Mouse (Mus musculus) granulocyte monocyte progenitor cell, adult 5-6 weeks (primary cell): ENCODE measurements around the gene Col10a1. TPM values are rescaled to one million over a fixed set of nuclear protein-coding genes. Genes with fewer than 3 reads are reported as not detected.
A peak's percentile ranks its signal among the peaks of the same experiment; 100 is the strongest.
"Not testable (repeated sequence)": the region's sequence is repeated elsewhere in the genome, so short reads cannot be mapped to it uniquely, and the experiment has no call there.

Experiments used
- ATAC-seq: replicated peaks from 2 replicates; pipeline ENCODE4 v1.8.0; 2016; ENCODE audit warnings: mild to moderate bottlenecking, moderate TSS enrichment, inconsistent platforms; ENCODE audit not compliant: poor library complexity, severe bottlenecking
- total RNA-seq, 2 experiments: library from RNA; stranded (forward) in 1 of 2; stranded (reverse) in 1 of 2; fragments of 200-712, 200-1000 nt in 1 of 2; fragments of >200 nt in 1 of 2; fragmentation: Nextera tagmentation in 1 of 2; gene quantifications; 2 replicates each; pipeline ENCODE4 v1.2.3; 2014 to 2017

Gene Col10a1
- total RNA-seq (2014; fragmentation: Nextera tagmentation): not detected in 2 replicates
- not detected in 2 replicates for total RNA-seq (2017)

DNA sequence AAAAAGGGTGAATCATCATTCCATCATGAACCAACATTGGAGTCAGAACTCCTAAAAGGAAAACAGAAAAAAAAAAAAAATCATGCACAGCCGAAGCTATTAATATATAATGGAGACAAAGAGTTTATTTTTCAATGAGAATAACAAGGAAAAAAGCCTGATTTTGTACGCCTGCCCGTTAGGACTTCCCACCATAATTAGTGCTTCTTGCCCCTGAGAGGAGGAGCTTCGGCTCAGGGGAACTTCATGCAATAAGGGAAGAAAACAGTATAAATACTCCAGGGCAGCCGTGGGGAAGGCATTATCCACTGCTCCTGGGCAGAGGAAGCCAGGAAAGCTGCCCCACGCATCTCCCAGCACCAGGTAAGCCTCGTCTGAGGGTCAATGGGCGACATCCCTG, at the start of gene Col10a1:
Col10a1 (plus strand) TSS at position 301 of the 400 bp plus-strand sequence.
- no peak for ATAC-seq

DNA sequence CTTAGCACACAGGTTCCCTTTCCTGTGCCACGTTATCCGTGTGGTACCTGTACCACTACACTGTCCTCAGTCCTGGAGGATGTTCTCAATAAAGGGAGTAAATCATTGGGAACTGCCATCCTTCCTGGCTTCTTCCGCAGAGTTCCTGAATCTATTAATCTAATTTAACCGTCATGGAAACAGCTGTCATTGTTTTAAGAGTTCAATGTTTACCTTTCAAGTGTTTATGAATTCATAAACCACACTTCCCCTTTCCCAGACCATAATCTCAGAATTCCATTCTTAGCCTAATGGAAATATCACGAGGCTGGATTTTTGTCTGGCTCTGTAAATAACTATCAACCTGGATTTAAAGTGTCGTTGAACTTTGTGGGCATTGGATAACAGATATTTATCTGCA, 48.8 kb upstream of the Col10a1 start:
- ATAC-seq: no peak

DNA sequence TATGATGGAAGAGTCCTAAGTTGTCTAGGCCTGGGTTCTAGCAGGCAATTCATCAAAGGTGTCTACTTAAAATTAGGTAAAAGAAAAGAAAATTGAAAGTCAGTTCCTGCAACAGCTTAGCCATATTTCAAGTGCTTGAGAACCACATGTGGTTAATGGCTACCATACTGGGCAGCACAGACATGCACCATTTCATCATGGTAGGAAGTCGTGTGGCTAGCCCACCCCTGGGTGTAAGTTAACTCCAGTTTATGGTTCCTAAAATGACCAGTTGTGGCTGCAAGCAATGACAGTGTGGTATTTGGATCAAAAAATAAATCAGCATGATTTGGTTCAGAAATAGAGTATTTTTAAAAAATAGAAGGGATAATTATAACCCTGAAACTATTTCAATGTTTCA, 47.9 kb upstream of the Col10a1 start:
- peak; percentile 82 for ATAC-seq

DNA sequence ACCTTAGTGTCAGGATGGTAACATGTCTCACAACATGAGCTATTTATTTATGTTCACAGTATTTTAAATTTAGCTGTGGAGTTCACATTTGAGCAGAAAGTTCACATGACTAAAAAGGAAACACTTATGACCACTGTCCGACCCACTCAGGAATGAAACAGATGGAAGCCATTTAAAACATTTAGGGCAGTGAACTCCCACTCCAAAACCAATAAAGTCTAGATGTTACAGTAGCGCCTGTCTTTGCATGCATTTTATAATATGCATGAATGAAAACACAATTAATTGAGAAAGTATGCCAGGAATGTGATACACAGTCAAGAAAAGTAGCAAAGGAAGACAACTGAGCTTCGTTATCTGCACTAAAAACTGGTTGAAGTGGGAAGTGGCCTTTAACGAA, 37.6 kb upstream of the Col10a1 start:
- ATAC-seq: no peak

DNA sequence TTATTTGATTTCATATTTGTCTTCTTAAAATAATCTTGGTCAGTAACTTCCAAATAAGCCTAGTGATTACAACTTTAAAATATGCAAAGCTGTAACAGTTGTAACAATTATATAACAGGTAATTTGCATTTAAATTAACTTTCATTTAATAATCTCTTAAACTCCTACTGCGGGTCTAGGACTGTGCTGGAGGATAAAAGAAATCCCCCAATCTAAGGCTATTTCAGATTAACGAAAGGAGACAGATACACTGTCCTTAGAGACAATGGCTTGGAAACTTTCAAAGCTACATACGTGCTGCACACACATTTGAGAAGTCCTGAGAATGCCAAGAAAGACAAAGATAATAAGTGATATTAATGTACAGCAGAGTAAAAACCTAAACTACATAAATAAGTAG, 31.5 kb upstream of the Col10a1 start:
- no peak for ATAC-seq

DNA sequence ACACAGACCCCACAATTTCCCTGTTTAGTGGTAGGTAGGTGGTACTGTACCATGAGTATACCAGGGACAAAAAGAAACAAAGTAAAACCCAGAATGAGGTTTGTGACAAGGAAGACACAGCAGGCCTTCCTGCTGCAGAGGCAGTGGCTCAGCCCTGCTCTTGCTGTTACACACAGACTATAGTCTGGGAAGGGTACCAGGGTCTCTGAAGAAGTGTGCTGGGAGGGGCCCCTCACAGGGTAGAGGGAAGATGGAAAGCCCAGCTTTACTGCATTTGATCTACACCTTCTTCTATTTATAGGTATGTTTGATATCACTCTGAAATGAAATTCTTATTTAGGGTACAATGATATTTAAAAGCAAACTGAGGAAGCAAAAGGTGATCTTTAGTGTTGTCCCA, 26.0 kb upstream of the Col10a1 start:
- ATAC-seq: no peak

DNA sequence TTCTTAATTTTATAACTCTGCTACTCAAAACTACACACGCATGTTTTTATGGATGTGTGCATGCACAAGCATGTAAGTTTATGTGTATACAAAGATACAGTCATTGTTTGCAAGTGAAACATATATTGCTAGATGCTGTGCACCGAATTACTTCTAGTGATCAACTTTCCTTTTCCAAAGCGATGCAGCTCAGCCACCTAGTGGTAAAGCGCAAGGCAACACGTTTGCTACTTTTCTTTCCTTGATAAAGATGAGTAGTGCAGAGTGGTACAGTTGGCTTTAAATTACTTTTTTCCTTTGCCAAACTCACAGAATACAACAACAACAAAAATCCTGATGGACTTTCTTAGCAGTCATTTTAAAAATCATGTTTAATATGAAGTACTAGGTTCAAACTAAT, 21.6 kb upstream of the Col10a1 start:
- ATAC-seq: no peak

DNA sequence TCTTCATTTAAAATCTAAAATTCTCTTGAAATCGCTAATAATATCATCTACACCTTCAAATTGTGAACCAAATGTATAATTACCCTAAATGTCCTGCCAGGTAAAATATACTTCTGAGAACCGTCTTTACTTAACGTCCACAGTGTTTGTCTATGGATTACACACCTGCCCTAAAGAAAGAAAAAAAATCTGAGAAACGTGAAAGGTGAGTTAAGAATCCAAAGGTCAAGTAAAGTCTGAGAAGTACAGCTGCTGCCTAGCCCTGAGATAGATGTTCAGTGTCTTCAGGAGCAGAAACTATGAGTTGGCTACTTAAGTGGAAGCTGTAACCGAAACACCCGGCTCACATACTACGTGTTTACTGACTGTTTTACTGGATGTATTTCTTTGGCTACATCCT, 16.4 kb upstream of the Col10a1 start:
- no peak for ATAC-seq

DNA sequence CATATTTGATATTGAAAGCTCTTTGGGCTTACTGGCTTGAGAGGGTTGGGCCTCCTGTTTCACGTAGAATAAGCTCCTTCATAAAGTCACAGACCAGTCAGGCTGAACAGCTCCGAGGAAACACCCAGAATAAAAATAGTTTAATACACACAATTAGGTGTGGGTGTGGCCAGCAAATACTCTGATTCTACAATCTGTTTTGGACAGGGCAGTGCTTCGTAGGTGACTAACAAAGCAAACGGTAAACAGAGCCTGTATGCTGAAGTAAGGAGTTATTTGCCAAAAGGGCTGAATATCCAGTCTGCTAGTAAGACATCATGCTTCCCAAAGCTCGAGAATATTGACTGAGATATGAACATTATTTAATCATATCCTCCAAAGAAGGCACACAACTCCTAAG, 4.1 kb upstream of the Col10a1 start:
- no peak for ATAC-seq

DNA sequence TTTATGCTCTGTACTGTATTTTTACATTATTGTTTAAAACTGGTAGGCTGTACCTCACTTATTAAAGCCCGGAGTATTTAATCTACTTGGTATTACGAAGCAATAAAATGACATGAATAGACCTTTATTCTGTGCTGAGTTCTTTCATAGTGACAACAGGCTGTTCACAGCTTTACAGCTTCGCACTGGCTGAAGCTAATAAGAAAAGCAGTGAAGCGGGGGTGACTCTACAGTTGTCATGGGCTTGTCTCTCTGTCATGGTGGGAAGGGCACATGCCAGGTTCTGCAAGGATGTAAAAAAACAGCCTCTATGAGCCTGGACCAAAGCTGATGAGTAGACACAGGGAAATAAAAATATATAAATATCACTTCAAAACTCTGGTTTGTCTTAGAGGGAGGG, 7.2 kb downstream of the Col10a1 start:
- no peak for ATAC-seq

DNA sequence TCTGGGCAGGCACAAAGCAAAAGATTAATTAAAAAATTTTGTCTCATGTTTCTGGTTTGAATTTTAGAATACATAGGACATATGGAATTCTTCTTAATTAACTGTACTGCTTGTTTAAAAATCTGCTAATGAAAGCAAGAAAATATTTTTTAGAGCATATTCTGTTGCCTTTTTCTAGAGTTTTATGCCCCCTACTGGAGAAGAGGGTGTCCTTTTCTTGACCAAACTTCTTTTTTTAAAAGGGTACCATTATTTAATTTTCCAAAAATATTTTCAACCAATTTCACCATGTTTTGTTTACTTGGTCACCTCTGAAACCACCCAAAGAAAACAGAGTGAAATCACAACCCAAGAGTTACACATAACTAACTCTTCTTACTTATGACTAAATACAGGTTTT, 9.5 kb downstream of the Col10a1 start:
- no peak for ATAC-seq

DNA sequence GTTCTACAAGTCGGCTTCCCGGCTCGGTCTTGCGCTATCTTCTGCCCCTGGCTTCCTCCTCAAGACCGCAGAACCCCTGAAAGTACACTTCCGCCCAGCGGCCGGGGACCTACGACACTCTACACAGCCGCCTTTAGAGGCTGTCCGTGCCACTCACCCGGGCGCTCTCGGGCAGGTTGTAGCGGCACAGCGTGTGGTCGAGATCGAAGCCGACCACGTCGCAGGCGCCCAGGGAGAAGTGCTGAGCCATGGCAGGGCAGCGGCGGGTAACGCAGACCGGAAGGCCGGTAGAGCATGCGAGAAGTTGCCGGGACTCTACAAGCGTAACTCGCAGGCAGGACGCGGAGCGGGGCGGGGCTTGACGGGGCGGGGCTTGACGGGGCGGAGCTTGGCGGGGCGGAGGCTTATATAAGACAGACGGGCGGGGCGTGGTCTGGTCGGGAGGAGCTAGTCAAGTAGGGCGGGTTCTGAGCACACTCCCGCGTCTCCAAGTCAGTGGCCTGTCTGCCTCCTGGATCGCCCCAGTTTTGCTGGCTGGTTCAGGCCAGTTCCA, 28.5 kb downstream of the Col10a1 start, which contains the start of gene Nt5dc1:
Nt5dc1 (minus strand) TSS at position 349 of the 553 bp plus-strand sequence.
- peak; percentile 86 for ATAC-seq

DNA sequence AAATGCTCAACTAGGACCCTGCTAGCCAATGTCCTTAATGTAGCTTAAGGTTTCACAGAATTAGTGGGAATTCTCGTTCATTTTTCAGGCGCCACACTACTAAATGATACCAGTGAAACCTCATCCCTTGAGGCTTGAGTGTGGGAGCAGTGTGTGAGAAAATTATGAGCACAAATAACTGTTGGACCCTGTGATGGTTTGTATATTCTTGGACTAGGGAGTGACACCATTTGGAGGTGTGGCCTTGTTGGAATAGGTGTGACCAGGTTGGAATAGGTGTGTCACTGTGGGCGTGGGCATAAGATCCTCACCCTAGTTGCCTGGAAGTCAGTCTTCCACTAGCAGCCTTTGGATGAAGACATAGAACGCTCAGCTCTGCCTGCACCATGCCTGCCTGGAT, 29.0 kb downstream of the Col10a1 start:
- not testable (repeated sequence) for ATAC-seq

DNA sequence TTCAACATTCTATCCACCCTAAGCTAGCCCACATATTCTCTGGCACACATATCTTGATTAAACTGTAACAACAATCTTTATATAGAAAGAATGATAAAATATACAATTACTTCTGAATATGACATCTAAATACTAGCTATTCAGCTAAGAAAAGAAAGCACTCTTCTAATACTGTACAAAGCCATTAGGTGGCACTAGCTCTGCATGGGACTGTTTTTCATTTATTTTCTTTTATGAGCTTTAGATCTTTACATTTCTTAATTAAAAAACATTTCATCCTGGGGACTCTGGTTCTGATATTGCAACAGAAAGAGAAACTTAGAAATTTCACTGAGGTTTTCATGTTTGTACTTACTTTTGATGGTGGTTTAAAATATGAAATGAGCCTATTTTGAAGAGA, 42.0 kb downstream of the Col10a1 start:
- no peak for ATAC-seq

DNA sequence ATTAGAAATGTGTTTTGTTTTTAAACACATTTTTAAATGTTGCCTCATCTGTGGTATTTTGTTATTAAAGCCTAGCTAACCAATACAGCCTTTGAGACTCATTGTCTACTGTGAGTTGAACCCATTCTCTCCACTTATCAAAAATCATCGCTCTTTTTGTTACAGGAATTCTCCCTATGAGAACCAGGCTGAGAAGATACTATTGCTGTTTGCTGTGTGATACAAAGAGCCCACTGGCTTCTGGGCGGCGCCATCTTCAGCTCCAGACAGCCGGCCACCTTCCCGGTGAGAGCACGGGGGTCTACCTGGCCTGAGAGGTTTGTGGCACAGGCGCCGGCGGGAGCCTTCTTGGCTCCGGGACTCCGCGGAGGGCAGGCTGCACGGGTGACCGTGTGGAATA, 44.4 kb downstream of the Col10a1 start:
- not testable (repeated sequence) for ATAC-seq

Other genes starting within 250 kb of the Col10a1 start
- gene Dse, start 182.3 kb upstream of the Col10a1 start, total RNA-seq (2014; fragmentation: Nextera tagmentation): 1.5 TPM in 1 of 2 replicates, not detected in the other
- gene Dse, start 182.3 kb upstream of the Col10a1 start, total RNA-seq (2017): 0.99 and 1.1 TPM in 2 replicates
- 29.1 and 37.5 TPM in 2 replicates for gene Tspyl1, start 107.8 kb upstream of the Col10a1 start, total RNA-seq (2014; fragmentation: Nextera tagmentation)
- 40.8 and 41.4 TPM in 2 replicates for gene Tspyl1, start 107.8 kb upstream of the Col10a1 start, total RNA-seq (2017)
- 0.62 TPM in 1 of 2 replicates, not detected in the other for gene Tspyl4, start 92.5 kb upstream of the Col10a1 start, total RNA-seq (2014; fragmentation: Nextera tagmentation)
- 0.34 and 2.0 TPM in 2 replicates for gene Tspyl4, start 92.5 kb upstream of the Col10a1 start, total RNA-seq (2017)
- 19.0 and 20.8 TPM in 2 replicates for gene Nt5dc1, start 28.6 kb downstream of the Col10a1 start, total RNA-seq (2014; fragmentation: Nextera tagmentation)
- gene Nt5dc1, start 28.6 kb downstream of the Col10a1 start, total RNA-seq (2017): 24.6 and 25.1 TPM in 2 replicates
- not detected in 2 replicates for gene Frk, start 93.4 kb downstream of the Col10a1 start, total RNA-seq (2014; fragmentation: Nextera tagmentation)
- not detected in 2 replicates for gene Frk, start 93.4 kb downstream of the Col10a1 start, total RNA-seq (2017)